Mouse (Mus musculus) CD4-positive, CD25-positive, alpha-beta regulatory T cell, adult 4 months (primary cell): ENCODE data around the gene Gm21992. TPM values are rescaled to one million over a fixed set of nuclear protein-coding genes. Genes with fewer than 3 reads are reported as not detected.

Source experiments
- ATAC-seq: one replicate; pipeline ENCODE4 v1.8.0; 2017
- polyA plus RNA-seq, 2 experiments: library from polyadenylated mRNA; unstranded; fragments of 100-300 nt; shearing (Covaris generic); gene quantifications; one replicate each; pipeline ENCODE4 v1.2.1; 2017

Gene Gm21992
- 10 to 100 TPM; 29.3 to 43.9 TPM for polyA plus RNA-seq

DNA sequence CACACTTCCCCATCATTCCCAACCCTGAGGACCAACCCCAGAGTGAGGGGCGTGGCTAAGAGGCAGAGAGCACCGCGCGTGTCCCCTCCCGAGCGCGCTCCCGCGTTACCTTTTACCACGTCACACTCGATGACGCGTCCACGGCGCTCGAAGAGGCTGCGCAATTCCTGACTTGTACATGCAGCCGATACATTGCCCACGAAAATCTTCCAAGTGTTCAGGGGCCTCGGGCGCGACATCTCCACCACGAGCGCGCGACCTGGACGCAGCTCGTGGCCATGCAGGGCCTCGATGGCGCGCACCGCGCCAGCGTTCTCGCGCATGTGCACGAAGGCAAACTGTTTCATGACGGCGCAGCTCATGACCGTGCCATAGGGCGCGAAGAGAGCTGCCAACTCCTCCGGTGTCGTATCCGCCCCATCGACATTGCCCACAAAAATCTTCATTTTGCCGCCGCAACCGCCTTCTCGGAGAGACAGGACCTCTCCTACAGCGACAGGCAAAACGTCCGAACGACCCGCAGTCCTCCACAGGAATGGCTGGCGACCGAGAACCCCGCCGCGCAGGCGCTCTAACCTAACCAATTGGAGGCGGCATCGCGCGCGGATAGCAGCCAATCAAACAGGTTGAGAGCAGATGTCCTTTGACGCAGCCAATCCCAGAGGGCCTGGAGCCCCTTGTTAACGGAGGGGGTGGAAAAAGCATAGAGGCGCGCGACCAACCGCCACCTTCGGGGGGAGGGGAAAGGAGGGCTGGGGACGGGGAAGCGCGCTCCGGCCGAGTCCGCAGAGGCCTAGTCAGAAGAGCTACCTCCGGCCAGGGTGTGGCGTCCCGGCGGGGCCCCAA is at the start of gene Gm21992, which contains the start of gene Rbm14:
Gene Gm21992 (minus strand): TSS at position 550 of the 846 bp plus-strand sequence.
Gene Rbm14 (minus strand): TSS at position 572 of the 846 bp plus-strand sequence.
- ATAC-seq: peak; percentile 94

DNA sequence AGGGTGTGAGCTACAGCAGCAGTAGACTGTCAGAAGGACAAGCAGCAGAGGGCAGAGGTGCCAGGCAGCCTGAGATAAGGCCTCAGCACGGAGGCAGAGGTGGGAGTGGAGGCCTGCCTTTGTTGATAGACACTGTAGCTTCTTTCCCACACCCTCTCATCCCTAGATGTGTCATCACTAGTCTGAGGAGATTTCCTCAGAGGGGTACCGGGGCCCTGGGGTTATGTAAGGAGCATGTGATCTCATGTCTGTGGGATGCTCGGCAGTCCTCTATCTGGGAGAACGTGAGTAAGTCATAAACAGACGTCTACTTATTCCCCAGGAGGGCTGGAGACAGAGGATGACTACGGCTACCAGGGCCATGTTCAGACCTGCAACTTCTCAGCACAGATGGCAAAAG is 47.7 kb upstream of the Gm21992 start:
- no peak for ATAC-seq

GRCm38 (mm10) chr19:4855951-4856350 is 44.5 kb upstream of the Gm21992 start:
- ATAC-seq: no peak

GRCm38 (mm10) chr19:4855470-4855820 is 44.0 kb upstream of the Gm21992 start:
- no peak for ATAC-seq

DNA sequence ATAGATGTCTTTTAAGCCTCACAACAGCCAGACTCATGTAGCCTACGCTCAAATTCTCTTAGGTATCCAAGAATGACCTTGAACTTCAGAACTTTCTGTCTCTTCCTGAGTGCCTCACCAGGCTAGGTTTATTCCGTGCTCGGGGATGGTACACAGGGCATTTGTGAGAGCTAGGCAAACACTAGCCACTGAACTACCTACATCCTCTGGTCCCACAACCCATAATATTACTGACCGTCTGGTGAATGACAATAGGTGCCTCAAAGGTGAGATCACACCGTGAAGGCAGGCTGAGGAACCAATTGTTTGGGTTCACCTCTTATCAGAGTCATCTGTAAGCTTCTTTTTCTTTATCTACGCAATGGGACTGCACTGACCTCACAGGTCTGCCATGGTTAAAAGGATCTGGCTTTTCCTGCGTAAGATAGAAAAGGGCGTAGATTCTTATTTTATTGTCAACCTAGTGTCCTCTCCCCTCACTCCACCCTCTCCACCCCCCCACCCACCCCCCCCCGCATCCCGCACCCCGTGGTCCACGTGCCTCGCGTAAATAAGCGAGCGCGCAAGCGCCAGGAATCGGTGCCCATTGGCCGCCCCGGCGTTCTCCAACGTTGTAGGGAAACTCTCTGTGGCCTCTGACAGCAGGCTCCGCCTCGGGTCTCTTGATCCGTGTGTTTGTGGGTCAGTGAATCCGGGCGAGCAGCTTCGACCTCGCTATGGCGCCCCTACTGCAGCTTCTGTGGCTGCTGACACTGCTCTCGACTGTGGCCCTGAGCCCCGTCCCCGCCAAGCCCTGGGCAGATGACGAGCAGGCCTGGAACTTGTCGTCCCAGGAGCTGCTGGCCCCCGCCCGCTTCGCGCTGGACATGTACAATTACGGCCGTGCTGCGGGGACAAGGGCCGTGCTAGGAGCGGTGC is 43.4 kb upstream of the Gm21992 start, which contains the start of gene Ctsf:
Gene Ctsf (plus strand): TSS at position 579 of the 918 bp plus-strand sequence.
- no peak for ATAC-seq

GRCm38 (mm10) chr19:4850281-4850680 is 38.9 kb upstream of the Gm21992 start:
- ATAC-seq: no peak

- no peak for ATAC-seq
Measured at GRCm38 (mm10) chr19:4849800-4850199, 38.4 kb upstream of the Gm21992 start.

GRCm38 (mm10) chr19:4847490-4847889 is 36.1 kb upstream of the Gm21992 start:
- peak; percentile 79 for ATAC-seq

DNA sequence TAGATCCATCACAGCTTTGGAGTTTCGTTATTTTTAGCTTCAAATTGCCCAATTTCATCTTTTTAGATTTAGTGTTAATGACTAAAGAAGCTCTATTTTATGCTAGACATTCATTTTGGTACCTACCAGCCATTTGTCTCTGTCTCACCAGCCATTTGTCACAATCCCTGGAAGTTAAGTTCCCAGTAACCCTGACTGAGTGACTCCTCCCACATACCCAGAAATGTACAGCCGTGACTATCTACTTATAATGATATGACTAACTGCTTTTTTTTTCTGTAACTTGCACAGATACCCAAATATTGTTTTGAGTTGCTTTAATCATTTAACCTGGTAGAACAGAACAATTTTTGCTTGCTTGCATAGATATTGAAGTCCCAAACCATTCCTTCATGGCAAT is 34.4 kb upstream of the Gm21992 start:
- no peak for ATAC-seq

DNA sequence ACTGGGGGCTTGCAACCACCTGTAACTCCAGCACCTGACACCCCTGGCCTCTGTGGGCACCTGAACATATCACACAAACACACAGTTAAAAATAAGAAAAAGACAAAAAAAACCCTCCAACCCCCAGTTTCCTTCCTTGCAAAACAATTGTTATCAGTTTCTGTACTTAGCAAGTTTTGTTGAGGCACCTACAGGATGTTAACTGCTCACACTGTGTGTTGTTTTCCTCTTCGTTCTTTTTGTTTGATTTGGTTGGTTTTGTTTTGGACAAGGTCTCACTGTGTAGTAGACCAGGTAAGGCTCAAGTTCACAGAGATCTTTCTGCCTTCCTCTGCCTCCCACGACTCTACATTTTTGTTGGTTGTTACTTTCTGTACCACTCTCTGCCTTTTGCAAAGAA is 31.2 kb upstream of the Gm21992 start:
- ATAC-seq: peak; percentile 31

GRCm38 (mm10) chr19:4840848-4841247 is 29.4 kb upstream of the Gm21992 start:
- no peak for ATAC-seq

- peak; percentile 97 for ATAC-seq
Measured at GRCm38 (mm10) chr19:4839149-4839548, 27.7 kb upstream of the Gm21992 start, which contains the start of the genes Ccs and Ccdc87. Ccs (minus strand) TSS chr19:4839332. Ccdc87 (plus strand) TSS chr19:4839366.

GRCm38 (mm10) chr19:4838526-4839140 is 27.2 kb upstream of the Gm21992 start:
- no peak for ATAC-seq

- no peak for ATAC-seq
Measured at GRCm38 (mm10) chr19:4837049-4837448, 25.6 kb upstream of the Gm21992 start.

DNA sequence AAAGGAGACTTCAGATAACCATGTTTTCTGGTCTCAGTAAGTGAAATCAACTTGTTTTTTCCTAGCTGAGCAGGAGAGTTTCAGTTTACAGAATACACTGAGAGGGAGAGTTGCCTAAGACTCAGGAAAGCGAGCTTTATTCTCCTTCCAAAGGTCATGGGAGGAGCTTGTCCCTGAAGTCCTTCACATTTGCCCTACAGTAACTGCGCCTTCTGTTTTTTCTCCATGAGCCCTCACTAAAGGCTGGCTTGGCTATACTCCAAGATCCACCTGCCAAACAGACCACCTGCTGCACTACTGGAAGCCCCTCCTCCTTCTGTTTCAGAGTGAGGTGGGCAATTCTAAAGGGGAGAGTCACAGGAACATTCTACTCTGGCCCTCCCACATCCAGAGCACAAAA is 24.7 kb upstream of the Gm21992 start:
- no peak for ATAC-seq

DNA sequence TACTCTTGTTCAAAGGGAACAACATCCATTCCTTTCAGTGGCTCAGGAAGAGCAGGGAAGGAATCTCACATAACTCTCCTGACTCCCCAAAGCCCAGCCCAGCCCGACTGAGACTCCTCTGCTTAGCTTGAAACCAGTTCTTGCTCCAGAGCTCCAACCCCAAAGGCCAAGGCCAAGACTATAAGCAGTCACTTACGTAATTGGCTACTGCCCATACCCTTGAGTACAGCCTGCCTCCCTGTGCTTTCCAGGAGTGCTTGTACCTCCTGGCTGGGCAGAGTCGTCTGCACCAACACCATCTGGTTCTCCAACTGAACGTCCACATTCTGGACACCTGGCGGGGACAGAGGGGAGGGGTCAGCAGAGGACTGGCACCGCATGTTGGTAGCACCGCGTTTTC is 22.6 kb upstream of the Gm21992 start:
- ATAC-seq: no peak

DNA sequence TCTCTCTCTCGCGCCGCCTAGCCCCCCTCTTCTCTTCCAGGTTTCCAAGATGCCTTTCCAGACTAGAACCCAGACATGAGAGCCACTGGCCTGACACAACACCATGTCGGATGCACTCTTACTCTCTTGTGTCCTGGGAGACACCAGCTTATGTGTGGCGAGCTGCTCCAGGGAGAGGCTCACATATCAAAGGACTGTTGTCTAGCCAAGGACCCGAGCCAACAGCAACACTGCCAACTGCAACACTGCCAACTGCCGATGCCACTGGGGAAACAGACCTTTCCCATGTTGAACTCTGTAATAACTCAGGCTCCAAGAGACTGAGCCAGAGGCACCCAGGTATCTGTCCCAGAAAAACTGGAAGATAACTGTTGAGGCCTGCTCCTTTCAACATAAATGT is 17.7 kb upstream of the Gm21992 start:
- ATAC-seq: no peak

DNA sequence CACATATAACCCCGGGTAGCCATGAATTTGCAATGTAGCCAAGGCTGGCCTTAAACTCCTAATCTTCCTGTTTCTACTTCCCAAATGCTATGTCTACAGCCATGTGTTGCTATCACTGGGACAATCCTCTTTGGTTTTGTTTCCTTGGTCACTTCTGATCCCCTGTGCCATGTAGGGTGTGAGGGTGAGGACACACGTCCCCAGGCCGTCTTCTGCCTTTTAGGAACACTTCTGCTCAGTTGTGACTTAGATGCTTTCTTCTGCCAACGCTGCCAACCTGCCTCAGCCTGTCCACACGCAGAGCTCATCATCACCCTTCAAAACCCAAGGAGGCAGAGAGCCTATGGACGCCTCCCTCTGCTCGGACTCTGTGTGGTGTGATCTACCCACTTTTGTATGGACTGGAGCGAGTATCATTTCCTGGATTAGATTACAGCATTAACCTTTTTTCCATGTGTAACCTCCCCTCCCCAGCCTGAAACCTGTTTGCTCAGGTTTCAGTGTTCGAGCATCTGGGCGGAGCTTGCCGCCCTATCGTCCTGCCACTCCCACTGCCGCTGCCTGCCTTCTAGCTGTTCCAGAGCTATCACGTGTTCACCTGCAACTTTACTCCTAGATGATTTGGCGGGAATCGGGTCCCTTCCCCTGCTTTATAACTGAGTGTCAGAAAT is 17.2 kb upstream of the Gm21992 start:
- ATAC-seq: no peak

GRCm38 (mm10) chr19:4820678-4821303 is 9.4 kb upstream of the Gm21992 start:
- no peak for ATAC-seq

DNA sequence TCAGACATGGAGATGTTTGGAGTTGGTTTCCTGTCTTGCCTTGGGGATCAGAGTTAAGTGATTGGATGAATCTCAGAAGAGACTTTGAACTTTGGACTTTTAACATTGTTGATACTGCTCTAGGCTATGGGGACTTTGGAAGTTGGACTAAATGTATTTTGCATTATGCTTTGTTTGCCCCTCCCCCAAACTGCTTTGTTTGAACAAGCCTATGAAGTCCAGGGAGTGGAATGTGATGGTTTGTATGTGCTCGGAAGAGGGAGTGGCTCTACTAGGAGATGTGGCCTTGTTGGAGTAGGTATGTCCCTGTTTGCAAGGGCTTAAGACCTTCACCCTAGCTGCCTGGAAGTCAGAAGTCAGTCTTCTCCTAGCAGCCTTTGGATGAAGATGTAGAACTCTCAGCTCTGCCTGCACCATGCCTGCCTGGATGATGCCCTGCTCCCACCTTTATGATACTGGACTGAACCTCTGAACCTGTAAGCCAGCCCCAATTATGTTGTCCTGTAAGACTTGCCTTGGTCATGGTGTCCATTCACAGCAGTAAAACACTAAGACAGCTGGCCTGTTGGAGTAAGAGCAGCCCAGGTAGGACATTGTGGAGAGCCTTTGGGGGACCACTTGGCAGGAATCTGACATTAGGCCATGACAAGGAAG is 5.9 kb upstream of the Gm21992 start:
- ATAC-seq: no peak

DNA sequence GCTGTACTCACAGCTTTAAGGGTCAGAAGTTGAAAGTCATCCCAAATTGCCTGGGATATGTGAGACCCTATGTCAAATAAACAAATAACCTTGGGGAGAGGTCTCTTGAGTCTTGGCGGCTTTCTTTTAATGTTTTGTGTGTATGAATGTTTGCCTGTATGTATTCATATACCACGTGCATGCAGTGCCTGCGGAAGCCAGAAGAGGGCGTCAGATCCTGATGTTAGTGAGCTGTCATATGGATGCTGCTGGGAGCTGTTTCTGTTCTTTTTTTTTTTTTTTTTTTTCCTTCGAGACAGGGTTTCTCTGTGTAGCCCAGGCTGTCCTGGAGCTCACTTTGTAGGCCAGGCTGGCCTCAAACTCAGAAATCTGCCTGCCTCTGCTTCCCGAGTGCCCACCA is 1.6 kb upstream of the Gm21992 start:
- ATAC-seq: no peak
